Mouse (Mus musculus) NIH3T3 (cell line): ENCODE measurements around the gene Poc1b.
"Not testable (repeated sequence)": the region's sequence is repeated elsewhere in the genome, so short reads cannot be mapped to it uniquely, and the experiment has no call there.

Experiments used
- DNase-seq: peaks from one replicate; pipeline ENCODE4 v3.0.0-alpha.2; 2012; ENCODE audit warnings: low read depth

Poc1b gene

DNA sequence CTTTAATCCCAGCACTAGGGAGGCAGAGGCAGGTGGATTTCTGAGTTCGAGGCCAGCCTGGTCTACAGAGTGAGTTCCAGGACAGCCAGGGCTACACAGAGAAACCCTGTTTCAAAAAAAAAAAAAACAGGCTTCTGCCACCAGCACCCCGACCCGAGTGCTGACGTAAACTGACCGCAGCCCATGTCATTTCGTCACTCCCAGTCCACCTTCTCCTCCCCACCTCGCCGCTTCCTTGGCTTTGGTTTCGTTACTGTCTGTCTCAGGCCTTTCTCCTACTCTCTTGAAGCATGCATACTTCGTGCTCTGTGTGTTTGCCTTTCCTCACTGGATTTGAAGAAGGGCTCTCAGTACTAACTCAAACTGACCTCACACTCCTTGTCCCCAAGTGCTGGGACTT lies 50.9 kb downstream of the Poc1b start:
- not testable (repeated sequence) for DNase-seq

- peak; percentile 50 for DNase-seq
These were observed 55.2 kb downstream of the Poc1b start for GRCm38 (mm10) chr10:99161987-99162582.

GRCm38 (mm10) chr10:99163002-99163401 lies 56.2 kb downstream of the Poc1b start:
- no peak for DNase-seq

DNA sequence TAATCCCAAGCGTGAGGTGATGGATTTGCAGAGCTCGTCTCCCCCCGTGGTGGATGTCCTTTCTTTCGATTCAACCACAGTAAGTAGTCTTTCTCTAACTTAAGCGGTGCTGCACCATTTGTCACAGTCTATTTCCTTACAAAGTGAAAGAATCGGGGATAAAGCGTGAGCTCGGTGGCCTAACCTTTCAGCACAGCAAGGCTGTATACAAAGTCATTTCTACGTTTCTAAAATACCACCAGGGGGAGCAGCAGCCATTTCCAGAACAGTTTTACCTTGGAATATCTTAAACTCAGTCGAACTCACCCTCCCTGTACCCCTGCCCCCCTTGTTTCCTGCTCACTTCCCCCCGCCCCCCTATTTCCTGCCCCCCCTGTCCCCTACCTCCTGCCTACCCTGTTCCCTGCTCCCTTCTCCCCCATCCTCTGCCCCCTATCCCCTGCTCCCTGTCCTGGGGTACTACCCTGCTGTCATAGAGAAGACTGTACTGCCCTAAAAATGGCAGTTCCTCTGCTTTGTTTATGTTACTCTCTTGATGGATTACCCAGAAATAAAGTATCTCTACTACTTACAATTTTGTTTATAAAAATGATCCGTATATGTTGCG lies 58.1 kb downstream of the Poc1b start:
- DNase-seq: peak; percentile 84

DNA sequence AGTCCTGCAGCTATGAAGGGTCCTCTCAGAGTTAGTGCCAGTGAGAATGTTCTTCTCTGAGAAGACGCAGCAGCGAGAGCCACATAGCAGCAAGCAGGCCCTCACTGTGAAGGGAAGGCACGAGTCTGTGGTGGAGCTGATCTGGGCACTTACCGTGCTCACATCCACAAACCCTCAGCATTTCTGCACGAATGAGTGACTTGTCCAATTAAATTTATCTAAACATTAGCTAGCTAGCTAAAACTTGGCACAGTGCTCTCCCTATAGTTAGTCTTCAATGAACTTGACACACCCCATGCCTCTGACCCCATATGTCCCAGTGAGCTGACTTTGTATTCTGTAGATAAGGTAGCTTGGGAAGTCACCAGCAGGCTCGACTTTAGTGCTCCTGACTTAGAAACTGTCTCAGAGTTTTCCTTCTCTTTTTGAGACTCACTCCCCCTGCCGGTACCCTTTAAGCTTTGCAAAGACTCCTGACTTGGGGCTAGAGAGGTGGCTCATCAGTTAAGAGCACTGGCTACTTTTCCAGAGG lies 59.0 kb downstream of the Poc1b start:
- peak; percentile 26 for DNase-seq

- DNase-seq: peak; percentile 70
These were observed 59.6 kb downstream of the Poc1b start for GRCm38 (mm10) chr10:99166392-99166791.

- DNase-seq: no peak
These were observed 61.6 kb downstream of the Poc1b start for GRCm38 (mm10) chr10:99168404-99168803.

- peak; percentile 50 for DNase-seq
These were observed 62.3 kb downstream of the Poc1b start for GRCm38 (mm10) chr10:99168840-99169764.

DNA sequence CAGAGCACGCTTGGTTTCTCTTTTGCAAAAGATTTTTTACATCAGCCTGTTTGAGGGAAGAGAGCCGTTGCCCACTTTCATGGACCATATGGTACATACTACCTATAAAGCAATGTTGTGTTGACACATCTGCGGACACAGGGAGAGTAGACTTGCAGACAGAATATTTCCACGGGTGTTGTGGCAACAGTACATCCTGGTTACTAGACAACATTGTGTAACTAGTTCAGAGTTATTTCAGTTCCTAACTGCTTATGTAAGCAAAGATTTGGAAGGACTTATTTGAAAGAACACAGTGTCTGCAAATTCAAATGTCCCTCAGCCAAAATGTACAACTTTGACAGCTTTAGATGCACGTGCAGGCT lies 62.9 kb downstream of the Poc1b start:
- peak; percentile 28 for DNase-seq

DNA sequence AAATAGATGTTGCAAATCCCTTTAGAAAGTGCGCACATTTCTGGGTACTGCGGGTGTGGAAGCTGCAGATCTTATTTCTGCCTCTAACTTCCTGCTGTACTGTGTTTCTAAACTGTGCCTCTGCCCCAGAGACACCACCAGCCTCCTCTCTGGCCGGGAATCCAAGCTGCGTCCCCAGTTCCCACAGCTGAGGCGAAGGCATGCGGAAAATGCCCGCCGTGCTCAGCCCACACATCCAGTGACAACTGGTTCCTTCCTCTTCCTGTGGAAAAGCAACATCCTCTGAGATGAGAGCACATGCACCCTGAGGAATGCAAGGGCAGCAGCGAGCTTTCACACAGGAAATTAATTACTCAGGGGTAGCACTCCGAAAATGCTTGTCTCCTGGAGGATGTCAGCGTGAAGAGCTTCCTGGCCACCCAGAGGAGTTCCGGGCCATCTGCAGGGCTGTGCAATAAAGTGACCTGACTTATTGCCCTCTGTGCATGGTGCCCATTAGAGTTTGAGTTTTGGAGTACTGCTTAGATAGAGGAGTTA lies 65.2 kb downstream of the Poc1b start:
- DNase-seq: peak; percentile 58

DNA sequence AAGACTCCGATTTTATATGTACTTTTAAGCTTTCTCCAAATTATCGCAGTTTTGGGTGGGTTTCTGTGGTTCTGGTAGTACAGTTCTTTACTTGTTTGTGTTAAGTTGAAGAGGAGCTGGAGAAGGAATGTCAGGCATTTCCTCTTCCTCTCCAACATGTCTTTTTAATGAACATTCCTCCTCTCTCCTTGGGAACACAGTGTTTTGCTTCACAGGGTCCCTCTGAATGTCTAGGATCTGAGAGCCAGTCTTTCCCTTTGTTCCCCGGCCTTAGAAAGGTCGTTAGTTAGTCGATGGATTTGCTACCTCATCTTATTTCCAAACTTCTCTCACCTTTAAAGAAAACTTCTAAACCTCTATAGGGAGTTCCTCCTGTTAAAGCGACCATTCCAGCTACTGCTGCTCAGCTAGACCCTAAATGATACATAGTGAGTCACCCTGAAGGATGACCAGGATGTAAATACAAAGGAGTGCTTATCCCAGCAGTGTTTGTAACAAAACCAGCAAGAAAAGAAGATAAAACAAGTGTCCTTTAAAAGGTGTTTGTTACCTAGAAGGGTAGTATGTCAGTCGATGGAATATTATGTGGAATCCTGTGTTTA lies 66.2 kb downstream of the Poc1b start:
- DNase-seq: peak; percentile 31

DNA sequence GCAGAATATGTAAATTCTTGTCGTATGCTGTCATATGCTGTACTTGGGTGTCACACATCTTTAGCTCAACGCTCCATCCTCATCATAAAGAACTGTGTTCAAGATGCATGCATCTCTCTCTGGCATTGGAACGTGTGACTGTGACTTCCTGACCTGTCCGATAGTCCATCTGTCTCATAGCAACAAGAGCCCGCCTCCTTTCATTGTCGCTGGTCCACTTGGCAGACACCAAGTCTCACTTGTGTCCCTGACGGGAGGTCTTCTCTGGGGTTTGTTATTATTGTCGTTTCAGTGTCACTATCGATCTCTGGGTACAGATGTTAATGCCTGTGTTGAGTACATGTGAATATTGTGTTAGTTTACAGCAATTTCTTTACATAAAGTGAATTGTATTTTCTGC lies 70.1 kb downstream of the Poc1b start:
- no peak for DNase-seq

DNA sequence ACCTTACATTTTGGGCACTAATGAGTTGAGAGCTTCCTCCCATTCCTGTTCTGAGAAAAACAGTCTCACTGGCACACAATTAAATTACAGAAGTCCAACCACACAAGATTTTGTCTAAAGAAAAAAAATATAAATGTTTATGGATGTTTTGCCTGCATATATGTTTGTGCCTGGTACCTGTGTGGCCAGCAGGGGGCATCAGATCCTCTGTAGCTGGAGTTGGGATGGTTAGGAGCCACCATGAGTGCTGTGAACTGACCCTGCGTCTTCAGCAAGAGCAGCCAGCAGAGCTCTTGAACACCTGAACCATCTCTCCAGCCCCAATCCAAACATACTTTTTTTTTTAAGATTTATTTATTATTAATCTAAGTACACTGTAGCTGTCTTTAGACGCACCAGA lies 71.3 kb downstream of the Poc1b start:
- DNase-seq: peak; percentile 21

- DNase-seq: no peak
These were observed 72.3 kb downstream of the Poc1b start for GRCm38 (mm10) chr10:99179122-99179521.

DNA sequence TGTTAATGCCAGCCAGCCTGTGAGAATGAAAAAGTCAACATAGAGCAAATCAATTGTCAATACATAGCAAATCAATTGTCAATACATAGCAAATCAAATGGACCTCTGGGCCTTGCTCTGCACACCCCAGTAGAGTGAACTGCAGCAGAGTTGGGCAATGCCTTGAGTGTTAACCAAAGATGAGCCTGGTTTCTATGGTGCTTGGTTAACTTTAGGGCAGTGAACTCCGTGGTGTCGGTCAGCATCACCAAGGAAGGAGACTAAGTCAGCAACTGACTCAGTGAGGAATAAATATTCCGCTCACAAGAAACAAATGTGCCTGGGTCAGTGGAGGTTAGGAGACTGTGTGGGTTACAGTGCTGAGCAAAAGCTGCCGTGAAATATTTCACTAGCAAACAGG lies 72.7 kb downstream of the Poc1b start:
- no peak for DNase-seq

GRCm38 (mm10) chr10:99181497-99181896 lies 74.7 kb downstream of the Poc1b start:
- no peak for DNase-seq

DNA sequence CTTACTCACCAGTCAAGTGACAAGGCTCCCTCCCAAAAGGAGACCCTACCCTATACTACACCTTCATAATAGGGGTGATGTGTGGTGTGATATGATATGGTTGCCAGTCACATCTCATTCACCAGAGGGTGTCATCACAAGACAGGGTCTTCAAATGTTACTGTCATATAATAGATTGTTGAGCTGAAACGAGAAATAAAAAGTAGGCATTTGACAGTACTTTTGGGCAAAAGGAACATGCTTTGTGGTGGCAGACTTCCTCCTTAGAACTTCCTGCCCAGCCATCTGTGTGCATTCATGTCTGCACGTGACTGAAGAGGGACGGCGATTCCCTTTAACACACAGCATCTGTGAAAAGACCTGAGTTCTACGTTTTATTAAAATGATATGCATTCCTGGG lies 75.3 kb downstream of the Poc1b start:
- no peak for DNase-seq

- DNase-seq: no peak
These were observed 81.3 kb downstream of the Poc1b start for GRCm38 (mm10) chr10:99188175-99188574.

GRCm38 (mm10) chr10:99188656-99189603 lies 82.1 kb downstream of the Poc1b start:
- DNase-seq: no peak

DNA sequence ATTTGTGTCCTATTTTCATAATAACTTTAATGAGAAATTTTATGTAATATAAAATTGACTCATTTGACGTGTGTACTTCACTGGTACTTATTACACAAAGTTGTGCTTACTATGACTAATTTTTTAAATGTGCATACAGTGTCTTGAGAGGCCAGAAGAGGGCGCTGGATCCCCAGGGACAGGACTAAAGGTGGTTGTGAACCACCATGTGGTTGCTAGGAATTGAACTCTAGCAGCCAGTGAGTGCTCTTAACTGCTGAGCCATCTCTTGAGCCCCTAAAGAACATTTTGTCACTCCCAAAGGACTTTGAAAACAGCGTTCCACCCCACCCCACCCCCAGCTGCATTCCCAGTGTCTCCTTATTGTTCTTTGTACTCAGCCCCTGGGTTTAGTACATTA lies 84.0 kb downstream of the Poc1b start:
- DNase-seq: peak; percentile 70

DNA sequence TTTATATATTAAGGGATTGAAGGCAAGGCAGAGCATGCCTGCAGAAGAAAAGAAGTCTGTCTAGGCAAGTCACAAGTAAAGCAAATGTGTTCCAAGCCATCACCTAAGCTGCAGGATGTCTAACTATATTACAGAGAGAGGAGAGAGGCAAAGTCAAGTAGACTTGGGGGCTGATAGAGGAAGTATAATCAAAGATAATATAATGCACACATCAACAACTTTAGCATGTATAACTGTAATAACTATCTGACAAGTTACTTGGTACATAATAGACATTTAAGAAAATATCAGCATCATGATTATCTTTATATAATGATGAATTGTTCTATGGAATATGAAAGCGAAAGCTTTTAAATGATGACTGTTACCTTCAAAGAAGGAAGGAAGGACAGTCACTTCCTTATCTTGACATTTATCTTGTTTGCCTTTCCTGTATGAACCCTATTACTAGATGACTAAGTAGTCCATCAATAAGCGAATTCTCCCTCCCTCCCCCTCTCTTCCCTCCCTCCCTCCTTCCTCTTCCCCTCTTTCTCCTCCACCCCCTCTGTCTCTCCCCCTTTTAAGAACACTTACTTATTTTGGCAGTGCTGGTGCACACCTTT lies 87.7 kb downstream of the Poc1b start:
- no peak for DNase-seq
